Mouse (Mus musculus) cerebellum, adult 2 months (tissue): ENCODE results near the gene Uaca. TPM values are rescaled to one million over a fixed set of nuclear protein-coding genes. Genes with fewer than 3 reads are reported as not detected.

ENCODE experiments used
- DNase-seq, 2 experiments: peaks; one replicate each; pipeline ENCODE4 v3.0.0; 2021
- H3K27ac ChIP-seq: fragments of 200-500 bp; 2 replicates; pipeline ENCODE4 v1.5.1; 2012; ENCODE audit warnings: low read length, control low read depth, inconsistent platforms; ENCODE audit not compliant: insufficient read depth
- H3K27me3 ChIP-seq: fragments of 200-500 bp; 2 replicates; pipeline ENCODE4 v1.6.1; 2012; ENCODE audit warnings: inconsistent platforms, mild to moderate bottlenecking, low read length, moderate library complexity; ENCODE audit not compliant: control insufficient read depth, insufficient read depth
- H3K4me1 ChIP-seq: fragments of 200-500 bp; 2 replicates; pipeline ENCODE4 v1.6.1; 2011; ENCODE audit warnings: low read length; ENCODE audit not compliant: control insufficient read depth, insufficient read depth
- H3K4me3 ChIP-seq: fragments of 200-500 bp; replicated peaks from 2 replicates; pipeline ENCODE3; 2011; ENCODE audit warnings: mild to moderate bottlenecking, low read depth, low read length, control low read depth; ENCODE audit not compliant: insufficient read depth
- CTCF ChIP-seq: fragments of 200-500 bp; IDR thresholded peaks from 2 replicates; pipeline ENCODE4 v1.5.1; 2011; ENCODE audit warnings: low read depth, mild to moderate bottlenecking, control low read depth, low read length, moderate library complexity, borderline replicate concordance; ENCODE audit not compliant: insufficient read depth
- POLR2A ChIP-seq: fragments of 200-500 bp; IDR thresholded peaks from 2 replicates; pipeline ENCODE4 v1.6.1; 2011; ENCODE audit warnings: low read length, control low read depth, borderline replicate concordance; ENCODE audit not compliant: insufficient read depth
- WGBS: fragments of 180-500 bp; shearing (Covaris S2); methylation state at CpG from one replicate; pipeline ENCODE4 v1.1.7; 2018; 5-methylcytosine and 5-hydroxymethylcytosine counted together
- polyA plus RNA-seq: library from polyadenylated mRNA; depleted of rRNA; stranded (reverse); fragments of >200 nt; gene quantifications from 2 replicates; pipeline ENCODE4 v1.2.3, GENCODE M21; 2012; rRNA removed

Gene Uaca
- polyA plus RNA-seq, 1 experiment = 6.7 TPM

DNA sequence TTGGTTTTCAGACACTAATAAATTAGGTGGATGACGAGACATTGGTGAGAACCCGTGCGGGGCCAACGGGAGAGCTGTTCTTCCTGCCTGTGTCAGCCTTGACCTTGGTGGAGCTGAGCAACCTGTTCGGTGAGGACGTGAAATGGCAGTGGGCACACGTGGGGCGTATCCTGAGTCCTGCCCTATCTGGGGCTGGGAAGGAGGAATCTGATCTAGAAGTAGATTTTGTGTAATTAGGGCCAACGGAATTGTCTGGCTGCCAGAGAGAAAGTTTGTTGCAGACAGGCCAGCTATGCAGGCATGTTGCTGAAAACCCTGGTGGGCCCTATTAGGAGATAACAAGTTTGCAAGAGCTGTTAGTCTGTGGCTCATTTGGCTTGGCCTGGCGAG, 126.3 kb downstream of the Uaca start:
- no peak for DNase-seq
- Histone ChIP-seq H3K4me3 (no peak overlapping the region), H3K27me3 (no peaks in the 10 kb centered on the region), H3K27ac (no peak overlapping the region), H3K4me1 (no peaks in the 10 kb centered on the region)
- no peak for TF ChIP-seq CTCF
- TF ChIP-seq POLR2A = no peak
- WGBS = 74% methylated on average over 10 of the region's 10 CpGs

DNA sequence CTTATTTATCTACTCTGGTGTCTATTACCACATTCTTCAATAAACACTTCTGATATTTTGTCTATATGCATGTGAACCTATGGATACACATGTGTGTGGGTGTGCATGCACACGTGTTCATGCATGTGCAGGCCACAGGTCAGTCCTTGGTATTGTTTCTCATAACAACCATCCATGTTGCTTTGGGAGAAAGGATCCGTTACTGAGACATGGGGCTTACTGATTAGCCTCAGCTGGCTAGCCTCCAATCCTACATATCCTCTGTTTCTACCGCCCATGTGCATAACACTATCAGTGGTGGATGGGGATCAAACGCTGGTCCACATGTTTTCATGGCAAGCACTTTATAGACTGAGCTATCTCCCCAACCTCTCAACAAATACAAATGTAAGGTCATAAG, 126.9 kb downstream of the Uaca start:
- Histone ChIP-seq H3K27ac (no peak overlapping the region), H3K27me3 (no peaks in the 10 kb centered on the region), H3K4me3 (no peak overlapping the region), H3K4me1 (no peaks in the 10 kb centered on the region)
- WGBS = 87% methylated on average over 4 of the region's 4 CpGs
- no peak for TF ChIP-seq POLR2A
- no peak for TF ChIP-seq CTCF
- no peak for DNase-seq

DNA sequence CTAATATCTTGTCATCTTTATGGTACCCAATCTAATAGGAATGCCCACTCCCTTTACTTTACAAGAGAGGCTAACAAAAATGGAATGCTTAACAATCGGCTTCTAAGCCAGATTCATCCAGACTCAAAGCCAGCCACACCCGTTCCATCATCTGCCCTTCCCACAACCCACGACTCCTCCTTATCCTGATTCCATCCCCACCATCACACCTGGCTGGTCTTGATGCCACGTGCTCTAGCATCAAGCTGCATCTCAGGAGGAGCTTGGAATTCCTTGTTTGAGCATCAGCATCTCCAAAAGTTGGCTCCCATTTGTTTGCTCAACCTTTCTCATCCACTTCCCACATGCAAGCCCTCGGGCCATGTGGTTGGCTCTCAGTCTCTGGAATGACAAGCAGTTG, 127.5 kb downstream of the Uaca start:
- TF ChIP-seq CTCF = no peak
- no peak for TF ChIP-seq POLR2A
- H3K27ac ChIP-seq = no peak overlapping the region
- no peak for DNase-seq
- WGBS = 93% methylated on average over 5 of the region's 5 CpGs
- no peaks in the 10 kb centered on the region for H3K27me3 ChIP-seq
- no peak overlapping the region for H3K4me3 ChIP-seq
- no peaks in the 10 kb centered on the region for H3K4me1 ChIP-seq

DNA sequence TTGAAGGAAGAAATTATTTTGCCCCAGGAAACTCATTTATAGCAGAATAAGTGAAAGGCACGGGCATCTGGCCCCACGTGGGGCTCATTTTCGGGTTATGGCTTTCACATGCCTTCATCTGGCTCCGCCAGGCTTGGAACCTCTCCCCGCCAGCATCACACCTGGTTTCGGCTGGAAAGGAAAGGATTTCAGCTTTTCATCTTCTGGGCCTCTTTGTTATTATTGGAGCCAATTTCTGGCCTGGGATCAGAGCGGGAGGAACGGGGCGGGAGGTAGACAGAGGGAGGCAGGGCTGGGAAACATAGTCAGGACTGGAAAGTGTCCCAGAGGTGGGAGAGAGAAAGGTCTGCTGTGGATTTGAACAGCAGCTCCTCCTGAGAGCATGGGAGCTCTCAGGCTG, 132.0 kb downstream of the Uaca start:
- TF ChIP-seq POLR2A (no peak), CTCF (no peak)
- H3K27ac ChIP-seq = no peak overlapping the region

DNA sequence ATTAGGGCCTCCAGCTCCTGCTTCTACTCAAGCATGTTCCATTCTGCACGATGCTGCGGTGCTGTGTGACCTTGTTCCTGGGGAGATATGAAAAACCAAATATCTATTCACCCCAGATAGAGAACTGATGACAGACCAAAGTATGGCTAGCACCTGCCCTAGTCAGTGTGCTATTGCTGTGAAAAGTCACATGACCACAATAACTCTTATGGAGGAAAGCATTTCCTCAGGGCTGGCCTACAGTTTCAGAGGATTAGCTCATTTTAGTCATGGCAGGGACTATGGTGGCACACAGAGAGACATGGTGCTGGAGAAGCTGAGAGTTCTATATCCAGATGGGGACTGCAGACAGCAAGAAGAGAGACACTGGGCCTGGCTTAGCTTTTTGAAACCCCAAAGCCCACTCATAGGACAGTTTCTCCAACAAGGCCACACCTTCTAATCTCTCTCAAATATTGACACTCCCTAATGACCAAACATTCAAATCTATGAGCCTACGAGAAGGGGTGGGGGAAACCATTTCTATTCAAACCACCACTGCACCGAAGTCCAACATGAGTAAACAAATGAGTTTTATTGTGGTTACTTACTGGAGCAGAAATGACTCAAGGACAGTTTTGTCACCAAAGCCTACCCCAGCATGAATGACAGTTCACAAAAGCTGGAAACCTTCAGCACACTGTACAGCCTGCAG, 135.1 kb downstream of the Uaca start:
- H3K27ac ChIP-seq = no peak overlapping the region
- TF ChIP-seq POLR2A = no peak
- TF ChIP-seq CTCF = no peak
- WGBS = 79% methylated on average over 4 of the region's 4 CpGs
- H3K27me3 ChIP-seq = no peaks in the 10 kb centered on the region
- H3K4me3 ChIP-seq = no peak overlapping the region
- no peaks in the 10 kb centered on the region for H3K4me1 ChIP-seq
- no peak for DNase-seq

More for the DNA sequence above, 132.0 kb downstream of the Uaca start:
- H3K4me1 ChIP-seq = no peaks in the 10 kb centered on the region
- no peak overlapping the region for H3K4me3 ChIP-seq
- DNase-seq = no peak
- 52% methylated on average over 9 of the region's 9 CpGs for WGBS
- no peaks in the 10 kb centered on the region for H3K27me3 ChIP-seq

Other genes with a start within 250 kb of the Uaca start
- gene Lrrc49, start 106.4 kb upstream of the Uaca start, polyA plus RNA-seq = 146 and 163 TPM in 2 replicates
- gene Larp6, start 81.6 kb upstream of the Uaca start, polyA plus RNA-seq = 44.9 and 46.0 TPM in 2 replicates